In the genomic region with DNA sequence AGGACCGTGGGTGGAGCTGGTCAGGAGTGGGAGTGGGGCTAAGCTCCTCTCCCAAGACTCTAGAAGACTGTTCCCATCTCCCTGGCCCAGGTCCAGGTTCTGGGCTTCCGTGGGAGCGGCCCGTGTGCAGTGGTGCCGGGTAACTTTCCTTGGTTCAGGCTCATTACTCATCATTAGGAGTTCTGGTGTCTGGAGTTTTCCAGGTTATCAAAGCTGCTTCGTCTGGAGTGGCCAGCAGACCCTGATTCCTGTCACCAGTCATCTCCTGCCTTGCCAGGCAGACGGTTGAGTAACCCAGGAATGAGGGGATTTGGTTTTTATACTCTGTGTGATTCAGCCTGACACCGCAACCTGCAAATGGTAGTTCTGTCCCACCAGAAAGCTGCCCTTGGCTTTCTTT, we compare ENCODE assay signal across 24 mouse cellular contexts. TPM values are rescaled to one million over a fixed set of nuclear protein-coding genes. Genes with fewer than 3 reads are reported as not detected.
DNase-seq lines count a peak whose midpoint lies in the region; ATAC-seq and TF ChIP-seq lines count a peak whose summit lies in the region.
"Had no signal": no experiment of that assay in that cellular context is flagged by ENCODE, and none has a peak within 500 bp of the region (broad histone marks: within the 10 kb centered on the region; RNA-seq: fewer than 3 reads in every experiment).

No protein-coding gene starts in this region.

- H3K4me3 ChIP-seq in heart, embryonic 13.5 days = no peak overlapping the region
- no peak overlapping the region for H3K4me3 ChIP-seq in midbrain, embryonic 14.5 days (replicated peaks; ENCODE audit: low read depth, low read length)
- H3K4me3 ChIP-seq in midbrain, embryonic 11.5 days (ENCODE audit: low read depth, low read length) = no peak overlapping the region
- no peak overlapping the region for H3K4me3 ChIP-seq in myocyte
- H3K4me3 ChIP-seq: embryonic facial prominence, embryonic 10.5 days; heart, embryonic 15.5 days; liver, embryonic 12.5 days; neural tube, embryonic 12.5 days had no signal

- no peak overlapping the region for H3ac ChIP-seq in myocyte (ENCODE audit: control insufficient read depth, insufficient read length)

- TF ChIP-seq POLR2A in myocyte (IDR thresholded peaks at IDR 0.05; ENCODE audit: insufficient read length, low read depth) = no peak

- ATAC-seq in heart, embryonic 13.5 days (ENCODE audit: extremely low read depth, insufficient number of reproducible peaks, low FRiP score, low TSS enrichment) = no peak
- ATAC-seq in midbrain, embryonic 14.5 days (ENCODE audit: low FRiP score, low TSS enrichment) = no peak
- no peak for ATAC-seq in midbrain, embryonic 11.5 days (ENCODE audit: low FRiP score)
- ATAC-seq: activated CD4-positive, CD25-positive, alpha-beta regulatory T cell, adult 4 months; liver, embryonic 12.5 days; lung, postnatal 0 days had no signal

- peak overlapping the region; percentile 32; the same call in 1 of the 2 replicates for H3K27ac ChIP-seq in heart, embryonic 13.5 days (replicated peaks)
- H3K27ac ChIP-seq in midbrain, embryonic 14.5 days (replicated peaks; ENCODE audit: low read depth, low read length) = 0 out of 2 replicates have a peak overlapping the region, but pooled peaks have one; percentile 37
- H3K27ac ChIP-seq in midbrain, embryonic 11.5 days (ENCODE audit: low read depth, low read length) = no peak overlapping the region; the same call in 1 of the 2 replicates
- H3K27ac ChIP-seq: embryonic facial prominence, embryonic 10.5 days; heart, embryonic 15.5 days; liver, embryonic 12.5 days; neural tube, embryonic 12.5 days had no signal

- H3K4me2 ChIP-seq in heart, embryonic 13.5 days = no peak overlapping the region
- no peak overlapping the region for H3K4me2 ChIP-seq in midbrain, embryonic 14.5 days (ENCODE audit: low read length)
- H3K4me2 ChIP-seq in midbrain, embryonic 11.5 days = no peak overlapping the region
- H3K4me2 ChIP-seq in myocyte (ENCODE audit: low read depth) = peak overlapping the region; percentile 67
- H3K4me2 ChIP-seq: heart, embryonic 15.5 days; liver, embryonic 12.5 days; neural tube, embryonic 12.5 days had no signal

- H3K79me2 ChIP-seq in myocyte (ENCODE audit: control insufficient read depth, insufficient read depth) = no peaks in the 10 kb centered on the region

- H3K27me3 ChIP-seq in heart, embryonic 13.5 days (replicated peaks) = no peaks in the 10 kb centered on the region
- no peaks in the 10 kb centered on the region for H3K27me3 ChIP-seq in midbrain, embryonic 14.5 days (ENCODE audit: control insufficient read depth, insufficient read depth, low read length)
- no peaks in the 10 kb centered on the region for H3K27me3 ChIP-seq in midbrain, embryonic 11.5 days (ENCODE audit: control insufficient read depth, insufficient read depth, low read length)
- H3K27me3 ChIP-seq in myocyte (ENCODE audit: control insufficient read depth, insufficient read depth, insufficient read length) = no peaks in the 10 kb centered on the region
- H3K27me3 ChIP-seq: heart, embryonic 15.5 days; neural tube, embryonic 12.5 days had no signal

- no peak for DNase-seq in heart, adult 18-20 months
- no peak for DNase-seq in midbrain, embryonic 14.5 days
- DNase-seq in midbrain, embryonic 11.5 days (ENCODE audit: low spot score, missing footprints) = no peak
- DNase-seq in adrenal gland, postnatal 36 days = peak; percentile 27 to 66
- no peak for DNase-seq in layer of hippocampus, adult 9-11 months
- DNase-seq: cerebellum, postnatal 14 days; gastrocnemius, postnatal 36 days; spleen, adult 18-20 months; thymus, postnatal 4 days had no signal

- H3K9ac ChIP-seq in heart, embryonic 13.5 days = no peak overlapping the region
- no peak overlapping the region for H3K9ac ChIP-seq in midbrain, embryonic 14.5 days (replicated peaks; ENCODE audit: low read length)
- H3K9ac ChIP-seq in midbrain, embryonic 11.5 days (ENCODE audit: low read length) = no peak overlapping the region
- H3K9ac ChIP-seq: heart, embryonic 15.5 days; liver, embryonic 12.5 days; neural tube, embryonic 12.5 days had no signal

- no peaks in the 10 kb centered on the region for H3K36me3 ChIP-seq in heart, embryonic 13.5 days
- no peaks in the 10 kb centered on the region for H3K36me3 ChIP-seq in midbrain, embryonic 14.5 days (ENCODE audit: control insufficient read depth, insufficient read depth, low read length)
- no peaks in the 10 kb centered on the region for H3K36me3 ChIP-seq in midbrain, embryonic 11.5 days (ENCODE audit: control insufficient read depth, insufficient read depth, low read length)
- H3K36me3 ChIP-seq in myocyte (ENCODE audit: control insufficient read depth, insufficient read depth) = no peaks in the 10 kb centered on the region
- H3K36me3 ChIP-seq: embryonic facial prominence, embryonic 10.5 days; G1E; heart, embryonic 15.5 days; liver, embryonic 12.5 days; neural tube, embryonic 12.5 days had no signal

- H3K9me3 ChIP-seq in heart, embryonic 13.5 days = peaks cover 11% of the 10 kb centered on the region
- H3K9me3 ChIP-seq in midbrain, embryonic 14.5 days (ENCODE audit: control insufficient read depth, low read length) = no peaks in the 10 kb centered on the region
- H3K9me3 ChIP-seq in midbrain, embryonic 11.5 days (ENCODE audit: control insufficient read depth, low read length) = no peaks in the 10 kb centered on the region
- H3K9me3 ChIP-seq: embryonic facial prominence, embryonic 10.5 days; G1E; heart, embryonic 15.5 days; neural tube, embryonic 12.5 days had no signal

- WGBS in heart, embryonic 13.5 days = 33% methylated on average over 8 of the region's 8 CpGs
- 61% methylated on average over 8 of the region's 8 CpGs for WGBS in midbrain, embryonic 14.5 days
- 74% methylated on average over 8 of the region's 8 CpGs for WGBS in midbrain, embryonic 11.5 days

- H3K4me1 ChIP-seq in heart, embryonic 13.5 days = peaks cover 23% of the 10 kb centered on the region
- H3K4me1 ChIP-seq in midbrain, embryonic 14.5 days (ENCODE audit: control insufficient read depth, insufficient read depth, low read length) = peaks cover 11% of the 10 kb centered on the region; the same call in 1 of the 2 replicates
- H3K4me1 ChIP-seq in midbrain, embryonic 11.5 days (ENCODE audit: control insufficient read depth, insufficient read depth, low read length) = peaks cover 11% of the 10 kb centered on the region; the same call in 1 of the 2 replicates
- H3K4me1 ChIP-seq: liver, embryonic 12.5 days had no signal

TF ChIP-seq in myocyte, 11 proteins besides CTCF, POLR2A, EP300 and RAD21:
- TF ChIP-seq MAX (IDR thresholded peaks at IDR 0.05; ENCODE audit: low read depth) = no peak
- no peak for TF ChIP-seq CEBPB (IDR thresholded peaks at IDR 0.05; ENCODE audit: insufficient read depth, poor library complexity, severe bottlenecking)
- no peak for TF ChIP-seq E2F4 (IDR thresholded peaks at IDR 0.05; ENCODE audit: insufficient read depth)
- no peak for TF ChIP-seq REST (IDR thresholded peaks at IDR 0.05; ENCODE audit: insufficient read depth, insufficient read length)
- TF ChIP-seq MYOD1 (IDR thresholded peaks at IDR 0.05; ENCODE audit: control insufficient read depth in 1 of 3, insufficient read length in 2 of 3, low read depth in 2 of 3) = no peak
- no peak for TF ChIP-seq MYOG (IDR thresholded peaks at IDR 0.05; ENCODE audit: control insufficient read depth in 1 of 3, insufficient read depth in 1 of 3, insufficient read length in 2 of 3, low read depth in 2 of 3)
- no peak for TF ChIP-seq POLR2AphosphoS2 (IDR thresholded peaks at IDR 0.05; ENCODE audit: insufficient read length, low read depth)
- TF ChIP-seq TCF12 (IDR thresholded peaks at IDR 0.05; ENCODE audit: insufficient read depth, poor library complexity, severe bottlenecking) = no peak
- no peak for TF ChIP-seq SRF (IDR thresholded peaks at IDR 0.05; ENCODE audit: control insufficient read depth, insufficient read length, low read depth)
- no peak for TF ChIP-seq USF1 (IDR thresholded peaks at IDR 0.05; ENCODE audit: low read depth)
- TF ChIP-seq TCF3 (IDR thresholded peaks at IDR 0.05; ENCODE audit: insufficient read length, low read depth) = no peak

RNA-seq across cellular contexts. Expression of a gene that starts 7.8 kb away (rescaled TPM):
- 0.11 TPM in 1 of 2 replicates, not detected in the other for polyA plus RNA-seq in heart, embryonic 13.5 days (2015; fragmentation: Nextera tagmentation; extraction: Ambion mirVana)
- not detected for total RNA-seq in heart, adult 18-20 months (2021)
- 0.30 and 0.59 TPM in 2 replicates for polyA plus RNA-seq in midbrain, embryonic 14.5 days (2014; fragmentation: Nextera tagmentation; extraction: Ambion mirVana)
- 9.1 and 9.5 TPM in 2 replicates for polyA plus RNA-seq in midbrain, embryonic 11.5 days (2014; fragmentation: Nextera tagmentation; extraction: Ambion mirVana)
- not detected for total RNA-seq in adrenal gland, postnatal 36 days (2021)
- polyA plus RNA-seq in myocyte (2012; fragmentation: generic; extraction: Trizol) = not detected
- total RNA-seq: G1E; gastrocnemius, postnatal 36 days; left cerebral cortex, postnatal 25 days; megakaryocyte-erythroid progenitor cell, adult 5-6 weeks had no signal
- polyA plus RNA-seq: activated CD4-positive, CD25-positive, alpha-beta regulatory T cell, adult 4 months; C2C12; frontal cortex, adult 2 months; G1E; heart, embryonic 15.5 days; intestine, embryonic 14.5 days; lung, postnatal 0 days; stomach, embryonic 16.5 days had no signal

Comparison
In these comparisons a context has a peak if more than half of its experiments do, and no peak if none do; other contexts are left out.
1. DNase-seq: peak in adrenal gland, postnatal 36 days (2 of 2); none in heart, adult 18-20 months (0 of 2), midbrain, embryonic 14.5 days (single experiment), midbrain, embryonic 11.5 days (single experiment) and layer of hippocampus, adult 9-11 months (single experiment).